Comparison of ENCODE assay signal across 32 mouse cellular contexts in genomic region chr19:6009137-6009536, GRCm38 (mm10). TPM values are rescaled to one million over a fixed set of nuclear protein-coding genes. Genes with fewer than 3 reads are reported as not detected.
"Had no signal": no experiment of that assay in that cellular context is flagged by ENCODE, and none has a peak within 500 bp of the region (broad histone marks: within the 10 kb centered on the region; RNA-seq: fewer than 3 reads in every experiment).

No protein-coding gene starts in this region.

- H3K4me3 ChIP-seq: gastrocnemius, adult 2 months; heart, embryonic 10.5 days; heart, embryonic 12.5 days; hindbrain, embryonic 10.5 days; hindbrain, embryonic 12.5 days; intestine, embryonic 15.5 days; layer of hippocampus, adult 2 months; limb, embryonic 13.5 days; limb, embryonic 15.5 days; liver, embryonic 12.5 days had no signal

- H3K36me3 ChIP-seq: hindbrain, embryonic 10.5 days; hindbrain, embryonic 12.5 days; intestine, embryonic 15.5 days had no signal

- H3K9me3 ChIP-seq: heart, embryonic 10.5 days; heart, embryonic 12.5 days; hindbrain, embryonic 10.5 days; hindbrain, embryonic 12.5 days; intestine, embryonic 15.5 days; limb, embryonic 13.5 days; limb, embryonic 15.5 days; liver, embryonic 12.5 days had no signal

- H3K4me1 ChIP-seq: hindbrain, embryonic 12.5 days; intestine, embryonic 15.5 days had no signal

- H3K27me3 ChIP-seq: intestine, embryonic 15.5 days; limb, embryonic 15.5 days; liver, embryonic 12.5 days had no signal

- H3K27ac ChIP-seq: gastrocnemius, adult 2 months; heart, embryonic 10.5 days; hindbrain, embryonic 10.5 days; hindbrain, embryonic 12.5 days; hindbrain, embryonic 14.5 days; intestine, embryonic 15.5 days; layer of hippocampus, adult 2 months; limb, embryonic 13.5 days; limb, embryonic 15.5 days; liver, embryonic 12.5 days had no signal

- DNase-seq: gastrocnemius, adult 2 months; gastrocnemius, postnatal 10 days; gastrocnemius, postnatal 25 days; heart, adult 18-20 months; heart, postnatal 10 days; heart, postnatal 4 days; kidney, adult 18-20 months; kidney, adult 8-10 months; kidney, postnatal 10 days; kidney, postnatal 25 days; kidney, postnatal 4 days; layer of hippocampus, postnatal 36 days; left cerebral cortex, postnatal 4 days had no signal

RNA-seq across cellular contexts. Expression of gene Slc22a20, which starts 23.2 kb away (rescaled TPM):
- polyA plus RNA-seq: heart, embryonic 10.5 days; heart, embryonic 12.5 days; heart, embryonic 14.5 days; heart, embryonic 16.5 days; hindbrain, embryonic 10.5 days; hindbrain, embryonic 12.5 days; hindbrain, embryonic 14.5 days; hindbrain, embryonic 16.5 days; inflammation-experienced regulatory T-cells, adult 6 months; intestine, embryonic 15.5 days; intestine, postnatal 0 days; kidney, embryonic 14.5 days; kidney, embryonic 16.5 days; limb, embryonic 11.5 days; limb, embryonic 13.5 days; limb, embryonic 15.5 days; liver, adult 2 months; liver, embryonic 12.5 days had no signal
